8 mouse cellular contexts compared by ENCODE assay signal in the genomic region with DNA sequence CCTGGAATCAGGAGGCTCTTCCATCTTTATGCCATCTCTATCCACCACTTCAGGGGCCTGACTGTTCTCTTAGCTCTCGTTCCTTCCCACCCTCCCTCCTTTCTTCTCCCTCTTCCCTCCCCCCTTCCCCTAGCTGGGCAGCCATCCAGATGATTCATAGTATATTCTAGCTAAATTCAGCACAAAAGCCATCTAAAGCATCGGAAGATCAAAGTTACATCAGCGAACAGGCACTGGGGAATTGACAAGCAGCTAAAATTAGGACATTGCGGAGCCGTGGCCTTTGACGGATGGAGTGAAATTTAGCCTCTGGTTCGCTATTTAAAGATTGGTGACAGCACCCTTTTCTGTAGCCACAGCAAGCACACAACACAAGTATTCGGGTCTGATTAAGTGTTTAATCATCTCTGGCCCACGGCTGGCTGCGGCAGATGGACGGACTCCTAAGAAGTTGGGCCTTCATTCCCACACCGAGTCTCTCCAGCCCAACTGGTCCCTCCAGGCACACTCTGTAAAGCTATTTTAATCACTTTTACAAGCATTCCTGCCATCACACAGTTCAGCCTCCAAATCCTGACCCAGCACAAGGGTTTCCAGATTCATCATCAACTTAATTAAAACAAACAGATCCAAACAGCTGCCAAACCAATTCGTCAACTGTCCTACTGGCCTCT.
DNase-seq lines count a peak whose midpoint lies in the region; ATAC-seq lines count a peak whose summit lies in the region.

No protein-coding gene starts in this region.

- peak; percentile 51; the same call in 1 of the 2 replicates for ATAC-seq in forebrain, embryonic 13.5 days

- H3K4me2 ChIP-seq in forebrain, embryonic 13.5 days: peak overlapping the region; percentile 20; the same call in 1 of the 2 replicates

- 30% methylated on average over 13 of the region's 13 CpGs for WGBS in forebrain, embryonic 13.5 days
- WGBS in forebrain, embryonic 10.5 days: 77% methylated on average over 13 of the region's 13 CpGs

- no peak for DNase-seq in forebrain, embryonic 10.5 days (ENCODE audit: extremely low spot score, low spot score)
- DNase-seq in embryo, embryonic 11 days: peak; percentile 31
- DNase-seq in heart, adult 8-10 months (ENCODE audit: low spot score): peak; percentile 54
- peak; percentile 43 for DNase-seq in layer of hippocampus, adult 11-12 months (ENCODE audit: low spot score)
- DNase-seq in lung, postnatal 10 days: peak; percentile 91
- DNase-seq in right cerebral cortex, postnatal 4 days: peak; percentile 57
- DNase-seq in spleen, postnatal 10 days (ENCODE audit: low spot score in 2 of 2): no peak

- H3K36me3 ChIP-seq in forebrain, embryonic 13.5 days (ENCODE audit: poor library complexity, severe bottlenecking): no peaks in the 10 kb centered on the region
- H3K36me3 ChIP-seq in forebrain, embryonic 10.5 days (replicated peaks): no peaks in the 10 kb centered on the region

- peak overlapping the region; percentile 36; the same call in 1 of the 2 replicates for H3K27ac ChIP-seq in forebrain, embryonic 13.5 days
- no peak overlapping the region for H3K27ac ChIP-seq in forebrain, embryonic 10.5 days

- no peak overlapping the region for H3K4me3 ChIP-seq in forebrain, embryonic 13.5 days
- no peak overlapping the region for H3K4me3 ChIP-seq in forebrain, embryonic 10.5 days

- no peak overlapping the region for H3K9ac ChIP-seq in forebrain, embryonic 13.5 days

- 0 out of 2 replicates have a peak, but pooled peaks cover 2% of the 10 kb centered on the region for H3K27me3 ChIP-seq in forebrain, embryonic 13.5 days
- no peaks in the 10 kb centered on the region for H3K27me3 ChIP-seq in forebrain, embryonic 10.5 days (ENCODE audit: poor library complexity, severe bottlenecking)

- no peaks in the 10 kb centered on the region for H3K9me3 ChIP-seq in forebrain, embryonic 13.5 days (replicated peaks)
- no peaks in the 10 kb centered on the region for H3K9me3 ChIP-seq in forebrain, embryonic 10.5 days

- H3K4me1 ChIP-seq in forebrain, embryonic 13.5 days: peaks cover 21% of the 10 kb centered on the region
- H3K4me1 ChIP-seq in forebrain, embryonic 10.5 days: peaks cover 10% of the 10 kb centered on the region

Comparison
In these comparisons a context has a peak if more than half of its experiments do, and no peak if none do; other contexts are left out.
1. DNase-seq: peak in embryo, embryonic 11 days (single experiment), heart, adult 8-10 months (single experiment), layer of hippocampus, adult 11-12 months (single experiment), lung, postnatal 10 days (single experiment) and right cerebral cortex, postnatal 4 days (single experiment); none in forebrain, embryonic 10.5 days (single experiment) and spleen, postnatal 10 days (0 of 2).